Mouse (Mus musculus) CD8-positive naive resting alpha-beta T cell, adult 2 months (primary cell): ENCODE measurements around the gene Rnase2b.
"Not testable (repeated sequence)": the region's sequence is repeated elsewhere in the genome, so short reads cannot be mapped to it uniquely, and the experiment has no call there.

Experiments used
- DNase-seq, 2 experiments: peaks; one replicate each; pipeline ENCODE4 v3.0.0; 2022; ENCODE audit warnings: low read depth in 2 of 2, low spot score in 2 of 2

The Rnase2b gene

GRCm38 (mm10) chr14:51152249-51152870, 9.7 kb upstream of the Rnase2b start:
- no peak for DNase-seq

GRCm38 (mm10) chr14:51156056-51156735, 5.9 kb upstream of the Rnase2b start:
- no peak for DNase-seq

- no peak for DNase-seq
Measured at GRCm38 (mm10) chr14:51156736-51157068, 5.4 kb upstream of the Rnase2b start.

GRCm38 (mm10) chr14:51157072-51157471, 5.0 kb upstream of the Rnase2b start:
- no peak for DNase-seq

GRCm38 (mm10) chr14:51163323-51163722, 1.3 kb downstream of the Rnase2b start:
- DNase-seq: not testable (repeated sequence)

GRCm38 (mm10) chr14:51165435-51165834, 3.4 kb downstream of the Rnase2b start:
- DNase-seq: no peak

GRCm38 (mm10) chr14:51166068-51166467, 4.0 kb downstream of the Rnase2b start:
- no peak for DNase-seq

- DNase-seq: not testable (repeated sequence)
Measured at GRCm38 (mm10) chr14:51172095-51172865, 10.2 kb downstream of the Rnase2b start.

GRCm38 (mm10) chr14:51172947-51173346, 10.9 kb downstream of the Rnase2b start:
- not testable (repeated sequence) for DNase-seq

GRCm38 (mm10) chr14:51173843-51174242, 11.8 kb downstream of the Rnase2b start:
- DNase-seq: no peak

- not testable (repeated sequence) for DNase-seq
Measured at GRCm38 (mm10) chr14:51181051-51181450, 19.0 kb downstream of the Rnase2b start.

GRCm38 (mm10) chr14:51195681-51196080, 33.6 kb downstream of the Rnase2b start:
- DNase-seq: no peak

- DNase-seq: no peak
Measured at GRCm38 (mm10) chr14:51199098-51200023, 37.3 kb downstream of the Rnase2b start, which contains the start of gene Ang2. Gene Ang2, minus strand, starts transcription at chr14:51199148.

- no peak for DNase-seq
Measured at GRCm38 (mm10) chr14:51200054-51200453, 38.0 kb downstream of the Rnase2b start.

- DNase-seq: no peak
Measured at GRCm38 (mm10) chr14:51200466-51200865, 38.4 kb downstream of the Rnase2b start.

- no peak for DNase-seq
Measured at GRCm38 (mm10) chr14:51203115-51203514, 41.1 kb downstream of the Rnase2b start, which contains the start of gene Ear14. Gene Ear14, plus strand, starts transcription at chr14:51203391.
